Mouse (Mus musculus) liver, embryonic 15.5 days (tissue): ENCODE results near the gene Eif4g1. TPM values are rescaled to one million over a fixed set of nuclear protein-coding genes. Genes with fewer than 3 reads are reported as not detected.

Experiments
- ATAC-seq: fragments of 200-750 bp; cut with Nextera tagmentation; 2 replicates; pipeline ENCODE4 v1.8.0; 2017; ENCODE audit warnings: moderate number of reproducible peaks, mild to moderate bottlenecking, moderate library complexity; ENCODE audit not compliant: insufficient read depth
- H3K27ac ChIP-seq: fragments of 300-500 bp; sonication (generic); replicated peaks from 2 replicates; pipeline ENCODE4 v1.5.1; 2015; ENCODE audit warnings: mild to moderate bottlenecking, inconsistent platforms
- H3K27me3 ChIP-seq: fragments of 300-500 bp; sonication (generic); 2 replicates; pipeline ENCODE4 v1.6.1; 2015; ENCODE audit warnings: mild to moderate bottlenecking, inconsistent platforms
- H3K36me3 ChIP-seq: fragments of 300-500 bp; sonication (generic); replicated peaks from 2 replicates; pipeline ENCODE4 v1.6.1; 2015; ENCODE audit warnings: moderate library complexity, mild to moderate bottlenecking, inconsistent platforms
- H3K4me1 ChIP-seq: fragments of 300-500 bp; sonication (generic); replicated peaks from 2 replicates; pipeline ENCODE4 v1.6.1; 2015; ENCODE audit warnings: inconsistent platforms
- H3K4me2 ChIP-seq: fragments of 300-500 bp; sonication (generic); 2 replicates; pipeline ENCODE4 v1.6.1; 2015; ENCODE audit warnings: moderate library complexity, mild to moderate bottlenecking, inconsistent platforms
- H3K4me3 ChIP-seq: fragments of 300-500 bp; sonication (generic); replicated peaks from 2 replicates; pipeline ENCODE4 v1.5.1; 2015; ENCODE audit warnings: mild to moderate bottlenecking, inconsistent platforms
- H3K9ac ChIP-seq: fragments of 300-500 bp; sonication (generic); 2 replicates; pipeline ENCODE4 v1.6.1; 2015; ENCODE audit warnings: moderate library complexity, mild to moderate bottlenecking, inconsistent platforms
- H3K9me3 ChIP-seq: fragments of 300-500 bp; sonication (generic); replicated peaks from 2 replicates; pipeline ENCODE4 v1.6.1; 2016; ENCODE audit warnings: inconsistent platforms
- WGBS: fragments of 180-500 bp; shearing (Covaris S2); methylation state at CpG from one replicate; pipeline ENCODE4 v1.1.7; 2015; ENCODE audit warnings: mixed read lengths; ENCODE audit not compliant: insufficient replicate concordance; 5-methylcytosine and 5-hydroxymethylcytosine counted together
- polyA plus RNA-seq: library from polyadenylated mRNA; unstranded; fragments of >200 nt; fragmentation: Nextera tagmentation; extraction: Ambion mirVana; gene quantifications from 2 replicates; pipeline ENCODE4 v1.2.1, GENCODE M21; 2015

Gene Eif4g1
- polyA plus RNA-seq, 1 experiment from 2014 or later = 86.2 TPM

DNA sequence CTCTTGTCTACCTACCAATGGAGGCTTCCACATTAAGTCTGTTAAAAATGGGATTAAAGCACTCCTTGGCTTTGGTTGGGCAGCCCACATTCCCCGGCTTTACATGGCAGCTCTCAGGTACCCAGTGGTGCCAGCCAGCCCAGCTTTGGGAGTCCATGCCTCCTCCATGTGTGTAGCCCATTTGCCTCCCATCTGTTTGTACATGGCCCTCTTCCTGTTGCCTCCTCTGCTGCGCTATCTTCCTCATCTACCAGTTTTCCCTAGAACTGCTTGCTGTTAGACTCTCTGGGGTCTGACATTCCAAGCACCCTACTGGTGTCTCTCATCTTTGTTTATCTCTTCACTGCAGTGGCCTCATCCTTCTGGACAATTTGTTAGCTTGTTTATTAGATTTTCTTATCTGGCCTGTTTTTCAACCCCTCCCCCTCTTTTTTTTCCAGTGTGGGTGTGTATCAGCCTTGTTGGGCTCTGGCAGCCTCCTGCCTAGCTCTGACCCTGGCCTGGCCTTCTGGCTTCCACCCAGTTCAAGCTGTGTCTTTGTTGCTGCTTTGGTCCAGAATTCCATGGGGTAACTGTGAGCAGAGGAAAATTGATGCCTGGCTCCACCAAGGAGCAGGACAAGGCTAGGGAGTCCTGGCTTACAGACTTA, 38.4 kb downstream of the Eif4g1 start:
- Histone ChIP-seq H3K27me3 (peaks cover 3% of the 10 kb centered on the region), H3K9me3 (no peaks in the 10 kb centered on the region), H3K4me2 (peak overlapping the region; percentile 21; the same call in 1 of the 2 replicates), H3K4me1 (peaks cover 98% of the 10 kb centered on the region), H3K27ac (peak overlapping the region; percentile 91), H3K4me3 (no peak overlapping the region), H3K9ac (peak overlapping the region; percentile 45; the same call in 1 of the 2 replicates), H3K36me3 (peaks cover 59% of the 10 kb centered on the region)
- ATAC-seq = peak; percentile 20; the same call in 1 of the 2 replicates
- 74% methylated on average over 2 of the region's 2 CpGs for WGBS

DNA sequence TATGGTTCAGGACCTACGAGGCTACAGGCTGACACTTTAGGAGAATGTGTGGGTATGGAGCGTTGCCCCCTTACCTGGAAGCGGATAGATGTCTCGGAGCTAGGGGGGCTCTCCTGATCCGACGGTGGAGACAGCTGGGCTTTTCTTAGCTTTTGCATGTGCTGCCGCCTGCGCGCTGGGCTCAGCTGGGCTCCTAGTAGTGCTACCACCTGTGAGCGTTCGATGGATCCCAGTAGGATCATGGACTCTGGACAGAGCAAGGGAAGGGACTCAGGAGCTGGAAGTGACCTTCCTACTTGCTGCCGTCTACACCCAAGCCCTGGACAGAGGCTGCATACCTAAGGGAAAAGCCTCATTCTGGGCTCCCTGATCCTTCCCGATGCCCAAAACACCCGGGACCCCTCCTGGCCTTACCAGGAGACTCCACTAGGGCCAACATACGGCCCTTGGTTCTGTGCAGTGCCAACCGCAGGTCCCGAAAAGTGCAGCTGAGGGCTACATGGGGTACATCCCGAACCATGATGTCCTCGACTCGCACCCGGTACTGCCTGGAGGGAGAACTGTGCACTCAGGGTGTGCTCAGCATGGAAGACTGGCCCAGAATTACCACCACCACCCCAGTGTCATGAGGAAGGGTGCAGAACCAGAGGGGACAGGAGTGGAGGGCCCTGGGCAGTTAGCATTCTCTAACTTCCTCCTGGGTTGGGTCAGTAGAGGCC, 40.3 kb downstream of the Eif4g1 start:
- WGBS = 88% methylated on average over 21 of the region's 21 CpGs
- H3K4me2 ChIP-seq = no peak overlapping the region
- no peaks in the 10 kb centered on the region for H3K9me3 ChIP-seq
- no peak overlapping the region for H3K9ac ChIP-seq
- H3K27ac ChIP-seq = peak overlapping the region; percentile 91; the same call in 1 of the 2 replicates
- no peaks in the 10 kb centered on the region for H3K27me3 ChIP-seq
- no peak for ATAC-seq
- H3K4me3 ChIP-seq = no peak overlapping the region
- peaks cover 98% of the 10 kb centered on the region for H3K4me1 ChIP-seq
- peaks cover 67% of the 10 kb centered on the region for H3K36me3 ChIP-seq

DNA sequence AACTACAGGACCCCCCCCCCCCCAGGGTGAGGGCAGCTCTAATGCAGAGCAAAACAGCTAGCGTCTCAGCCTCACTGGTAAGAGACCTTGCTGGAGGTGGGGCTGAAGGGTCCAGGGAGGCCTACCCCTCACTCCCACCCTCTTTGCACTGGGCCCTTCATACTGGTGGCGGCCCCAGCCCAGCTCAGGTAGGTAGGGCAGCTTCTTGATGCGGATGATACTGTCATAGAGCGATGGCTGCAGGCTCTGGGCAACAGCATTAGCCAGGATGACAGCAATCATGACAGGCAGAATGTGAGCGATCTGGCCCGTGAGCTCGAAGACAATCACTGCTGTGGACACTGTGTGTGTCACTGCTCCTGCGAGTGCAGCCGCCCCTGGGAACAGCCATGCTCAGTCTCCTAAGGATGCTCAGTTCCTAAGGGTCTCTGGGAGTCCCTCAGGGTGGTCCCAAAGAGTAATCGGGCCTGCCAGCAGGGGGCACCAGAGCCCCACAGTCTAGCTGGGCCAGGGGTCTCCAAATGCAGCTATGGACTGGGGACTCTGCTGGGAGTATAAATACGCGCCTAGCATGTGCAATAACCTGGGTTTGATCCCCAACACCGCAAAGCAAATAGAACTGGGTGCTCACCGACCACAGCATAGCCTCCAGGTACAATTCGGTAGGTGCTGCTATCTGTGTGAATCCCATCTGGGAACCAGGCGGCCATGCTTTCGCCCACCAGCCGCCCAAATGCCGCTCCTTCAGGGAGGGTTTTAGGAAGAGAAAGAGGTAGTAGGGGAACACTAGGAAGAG, 41.0 kb downstream of the Eif4g1 start:
- ATAC-seq = no peak
- Histone ChIP-seq H3K9ac (no peak overlapping the region), H3K4me2 (no peak overlapping the region), H3K36me3 (peaks cover 67% of the 10 kb centered on the region), H3K9me3 (no peaks in the 10 kb centered on the region), H3K27me3 (no peaks in the 10 kb centered on the region), H3K27ac (no peak overlapping the region), H3K4me3 (no peak overlapping the region), H3K4me1 (peaks cover 98% of the 10 kb centered on the region)
- WGBS = 73% methylated on average over 19 of the region's 19 CpGs

DNA sequence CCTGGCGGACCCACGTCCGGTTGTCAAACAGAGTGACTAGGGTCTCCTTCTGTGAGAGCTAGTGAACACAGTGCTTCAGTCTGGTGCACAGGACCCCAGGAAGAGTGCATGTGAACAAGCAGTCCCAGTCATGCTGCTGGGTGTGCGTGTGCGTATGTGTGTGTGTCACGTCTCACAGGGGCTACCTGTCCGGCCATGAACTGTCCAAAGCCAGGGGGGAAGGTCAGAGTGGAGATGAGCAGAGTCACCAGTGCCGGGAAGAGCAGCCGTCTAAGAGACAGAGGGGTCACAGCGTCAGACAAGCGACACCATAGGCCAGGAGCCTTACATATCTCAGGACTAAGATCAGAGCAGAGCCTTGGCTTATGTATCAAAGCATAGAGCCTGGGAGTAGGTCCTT, 42.3 kb downstream of the Eif4g1 start:
- Histone ChIP-seq H3K4me2 (no peak overlapping the region), H3K36me3 (peaks cover 67% of the 10 kb centered on the region), H3K9ac (no peak overlapping the region), H3K27ac (peak overlapping the region; percentile 82; the same call in 1 of the 2 replicates), H3K9me3 (no peaks in the 10 kb centered on the region), H3K27me3 (no peaks in the 10 kb centered on the region), H3K4me1 (peaks cover 98% of the 10 kb centered on the region), H3K4me3 (no peak overlapping the region)
- no peak for ATAC-seq
- WGBS = 91% methylated on average over 11 of the region's 11 CpGs

DNA sequence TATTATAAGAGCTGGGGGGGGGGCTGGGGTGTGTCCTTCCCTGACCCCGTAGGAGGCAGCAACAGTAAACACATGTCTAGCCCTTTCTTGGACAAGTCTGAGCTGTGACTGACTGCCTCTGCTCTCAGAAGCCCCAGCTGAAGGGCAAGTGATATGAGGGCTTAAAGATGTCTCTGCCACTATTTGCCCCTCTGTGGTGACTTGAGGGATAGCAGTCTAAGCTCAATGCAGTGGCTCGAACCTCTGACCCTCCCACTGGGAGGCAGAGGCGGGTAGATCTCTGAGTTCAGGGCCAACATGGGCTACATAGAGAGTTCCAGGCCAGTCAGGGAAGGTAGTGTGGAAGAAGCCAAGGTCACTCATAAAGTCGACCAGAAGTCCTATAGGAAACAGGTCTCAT, 42.7 kb downstream of the Eif4g1 start:
- Histone ChIP-seq H3K4me2 (no peak overlapping the region), H3K27me3 (no peaks in the 10 kb centered on the region), H3K9ac (no peak overlapping the region), H3K9me3 (no peaks in the 10 kb centered on the region), H3K4me3 (no peak overlapping the region), H3K36me3 (peaks cover 67% of the 10 kb centered on the region), H3K4me1 (peaks cover 98% of the 10 kb centered on the region), H3K27ac (peak overlapping the region; percentile 82; the same call in 1 of the 2 replicates)
- ATAC-seq = no peak
- 53% methylated on average over 4 of the region's 4 CpGs for WGBS

DNA sequence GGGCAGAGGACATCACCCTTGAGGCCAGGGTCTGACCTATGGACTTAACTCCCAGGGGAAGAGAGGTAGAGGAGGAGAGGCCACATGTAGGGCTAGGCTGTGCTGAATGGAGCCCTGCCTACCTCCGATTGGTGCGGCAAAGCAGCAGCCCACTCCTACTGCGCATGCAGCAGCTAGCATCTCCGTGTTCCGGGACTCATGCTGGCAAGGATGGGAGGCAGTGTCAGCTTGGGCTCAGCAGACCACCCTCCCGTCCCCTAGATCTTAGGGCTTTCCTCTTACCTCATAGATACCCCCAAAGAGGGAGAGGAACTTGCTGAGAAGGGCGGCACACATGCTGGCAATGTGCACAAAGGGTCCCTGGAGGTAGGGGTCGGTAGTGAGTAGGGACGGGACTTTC, 44.1 kb downstream of the Eif4g1 start:
- Histone ChIP-seq H3K27ac (peak overlapping the region; percentile 82; the same call in 1 of the 2 replicates), H3K4me1 (peaks cover 98% of the 10 kb centered on the region), H3K9ac (peak overlapping the region; percentile 74; the same call in 1 of the 2 replicates), H3K4me3 (no peak overlapping the region), H3K4me2 (peak overlapping the region; percentile 100), H3K36me3 (peaks cover 56% of the 10 kb centered on the region), H3K27me3 (no peaks in the 10 kb centered on the region), H3K9me3 (no peaks in the 10 kb centered on the region)
- no peak for ATAC-seq
- WGBS = 79% methylated on average over 9 of the region's 9 CpGs

DNA sequence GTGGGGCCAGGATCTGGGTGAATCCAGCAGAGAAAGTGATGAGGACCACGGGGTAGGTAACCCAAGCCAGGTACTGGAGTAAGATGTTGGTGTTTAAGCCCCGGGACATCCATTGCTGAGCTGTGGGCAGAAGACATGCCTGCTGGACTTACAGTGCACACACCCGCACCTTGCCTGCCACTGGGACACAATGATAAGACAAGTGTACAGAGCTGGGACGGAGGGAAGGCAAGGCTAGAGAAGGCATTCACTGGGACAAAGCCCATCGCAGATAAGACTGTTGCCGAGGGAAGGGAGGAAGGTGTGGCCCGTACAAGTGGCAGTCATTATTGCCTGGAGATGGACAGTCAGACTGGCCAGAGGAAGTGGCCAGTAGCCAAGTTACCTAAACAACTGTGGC, 44.8 kb downstream of the Eif4g1 start:
- Histone ChIP-seq H3K27ac (peak overlapping the region; percentile 82), H3K9ac (peak overlapping the region; percentile 74), H3K4me1 (peaks cover 95% of the 10 kb centered on the region), H3K36me3 (peaks cover 49% of the 10 kb centered on the region), H3K9me3 (no peaks in the 10 kb centered on the region), H3K27me3 (no peaks in the 10 kb centered on the region), H3K4me2 (peak overlapping the region; percentile 100), H3K4me3 (peak overlapping the region; percentile 77)
- WGBS = 26% methylated on average over 7 of the region's 7 CpGs
- ATAC-seq = peak; percentile 14

DNA sequence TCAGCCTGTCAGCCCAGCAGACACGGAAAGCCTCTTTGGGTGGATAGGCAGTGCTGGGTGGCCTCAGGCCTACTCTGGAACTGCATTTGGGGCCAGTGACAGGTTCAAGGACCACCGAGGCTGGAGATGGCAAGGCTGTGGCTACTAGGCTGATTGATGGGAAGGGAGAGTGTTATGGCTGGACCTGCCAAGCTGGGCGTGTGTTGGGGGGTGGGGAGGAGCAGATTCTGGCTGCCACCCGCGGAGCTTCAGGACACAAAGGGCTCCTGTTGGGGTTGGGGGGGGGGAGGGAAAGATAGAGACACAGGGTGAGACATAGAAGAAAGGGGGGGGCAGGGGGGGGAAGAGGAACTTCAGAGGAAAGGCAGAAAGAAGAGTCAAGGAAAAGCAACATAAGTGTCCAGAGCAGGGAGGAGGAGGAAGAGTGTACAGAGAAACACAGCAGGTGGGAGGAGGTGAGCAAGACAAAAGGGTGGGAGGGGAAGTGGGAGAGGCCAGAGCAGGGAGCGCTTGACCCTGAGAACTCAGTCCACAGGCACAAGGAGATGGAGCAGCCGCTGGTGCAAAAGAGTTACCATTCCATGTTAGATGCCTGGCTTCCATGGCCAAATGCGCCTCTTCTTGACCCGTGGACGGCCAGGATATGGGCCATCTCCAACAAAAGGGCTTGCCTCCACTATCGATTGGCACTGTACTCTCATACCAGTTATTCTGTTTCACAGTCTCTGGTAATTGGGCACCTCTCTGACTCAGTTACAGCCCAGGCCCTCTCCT, 46.4 kb downstream of the Eif4g1 start:
- 57% methylated on average over 11 of the region's 11 CpGs for WGBS
- H3K27ac ChIP-seq = peak overlapping the region; percentile 91
- H3K27me3 ChIP-seq = no peaks in the 10 kb centered on the region
- ATAC-seq = no peak
- no peaks in the 10 kb centered on the region for H3K9me3 ChIP-seq
- H3K36me3 ChIP-seq = peaks cover 33% of the 10 kb centered on the region
- H3K4me1 ChIP-seq = peaks cover 91% of the 10 kb centered on the region
- peak overlapping the region; percentile 77 for H3K4me3 ChIP-seq
- H3K4me2 ChIP-seq = peak overlapping the region; percentile 100
- peak overlapping the region; percentile 74 for H3K9ac ChIP-seq

DNA sequence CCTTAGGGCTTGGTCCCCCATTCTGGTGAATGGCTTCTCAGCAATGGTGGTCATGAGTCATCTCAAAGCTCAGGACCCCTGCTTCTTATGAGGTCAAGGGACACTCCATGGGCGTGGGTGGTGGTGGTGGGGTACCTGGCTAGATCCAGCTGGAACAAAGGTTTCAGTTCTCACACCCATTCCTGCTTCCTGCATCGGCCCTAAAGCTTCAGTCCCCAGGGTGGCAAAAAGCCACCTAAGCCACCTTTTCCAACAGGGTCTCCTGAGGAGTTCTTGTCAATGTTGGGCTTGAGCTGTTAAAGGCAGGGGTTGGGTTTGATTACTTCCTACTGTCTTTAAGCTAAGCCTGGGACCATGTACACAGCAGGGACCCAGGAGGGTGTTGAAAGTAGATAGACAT, 47.0 kb downstream of the Eif4g1 start:
- no peak for ATAC-seq
- peaks cover 30% of the 10 kb centered on the region for H3K36me3 ChIP-seq
- H3K4me1 ChIP-seq = peaks cover 85% of the 10 kb centered on the region
- H3K27ac ChIP-seq = peak overlapping the region; percentile 91
- H3K27me3 ChIP-seq = no peaks in the 10 kb centered on the region
- H3K4me3 ChIP-seq = peak overlapping the region; percentile 77
- peak overlapping the region; percentile 100 for H3K4me2 ChIP-seq
- peak overlapping the region; percentile 74 for H3K9ac ChIP-seq
- 63% methylated on average over 2 of the region's 2 CpGs for WGBS
- H3K9me3 ChIP-seq = no peaks in the 10 kb centered on the region

DNA sequence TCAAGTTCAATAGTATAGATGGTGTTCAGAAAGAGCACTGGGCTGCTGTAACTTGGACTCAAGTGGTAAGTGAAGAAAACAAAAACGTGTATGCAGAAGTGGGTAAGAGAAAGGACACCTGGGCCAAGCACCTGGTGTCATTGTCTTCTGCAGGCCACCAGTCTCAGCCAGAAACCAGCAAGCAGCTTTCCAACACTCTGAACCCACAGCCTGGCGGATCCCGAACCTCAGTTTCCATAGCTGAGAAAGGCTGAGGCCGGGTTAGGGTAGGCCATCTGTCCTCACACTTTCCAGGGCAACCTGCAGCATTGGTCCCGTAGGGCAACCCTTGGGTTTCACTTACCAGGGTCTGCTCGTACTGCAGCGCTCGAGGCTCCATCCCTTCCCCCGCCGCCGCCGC, 47.5 kb downstream of the Eif4g1 start:
- H3K36me3 ChIP-seq = peaks cover 30% of the 10 kb centered on the region
- 5% methylated on average over 12 of the region's 12 CpGs for WGBS
- peaks cover 81% of the 10 kb centered on the region for H3K4me1 ChIP-seq
- H3K4me2 ChIP-seq = peak overlapping the region; percentile 100
- H3K27me3 ChIP-seq = no peaks in the 10 kb centered on the region
- H3K9me3 ChIP-seq = no peaks in the 10 kb centered on the region
- peak; percentile 0; the same call in 1 of the 2 replicates for ATAC-seq
- H3K4me3 ChIP-seq = peak overlapping the region; percentile 77
- H3K9ac ChIP-seq = peak overlapping the region; percentile 74
- H3K27ac ChIP-seq = peak overlapping the region; percentile 91
